Mouse (Mus musculus): ENCODE measurements at regions not wholly inside any gene's neighbourhood (a gene's known extent, or its start where the extent isn't known, plus 50 kb on each side); places are given as distances from the start of the nearest gene placed in this dataset.

DNA sequence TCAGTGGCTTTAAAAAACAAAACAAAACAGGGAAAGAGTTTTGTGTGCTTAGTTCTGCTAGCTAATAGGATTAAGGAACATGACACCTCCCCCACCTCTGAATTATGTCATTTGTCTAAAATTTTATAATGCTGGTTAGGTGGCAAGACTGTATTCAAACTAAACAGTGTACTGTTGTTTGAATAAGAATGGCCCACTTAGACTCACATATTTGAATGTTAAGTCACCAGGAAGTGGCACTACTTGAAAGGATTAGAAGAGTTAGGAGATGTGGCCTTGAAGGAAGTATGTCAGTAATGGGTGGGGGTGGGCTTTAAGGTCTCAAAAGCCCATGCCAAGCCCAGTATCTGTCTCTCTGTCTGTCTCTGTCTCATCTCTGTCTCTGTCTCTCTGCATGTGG lies 326.0 kb upstream of the C9orf72 start:
- TF ChIP-seq E2F4 (IDR thresholded peaks at IDR 0.05; ENCODE audit: insufficient replicate concordance, low read depth, low read length) = no peak
- TF ChIP-seq POLR2A (IDR thresholded peaks at IDR 0.05; ENCODE audit: low read depth, low read length) = no peak
- no peak for TF ChIP-seq MEF2A (IDR thresholded peaks at IDR 0.05; ENCODE audit: borderline replicate concordance, low read depth, low read length)
- no peak for TF ChIP-seq EP300 (IDR thresholded peaks at IDR 0.05; ENCODE audit: low read length)
- no peak for TF ChIP-seq ZC3H11A (IDR thresholded peaks at IDR 0.05; ENCODE audit: low read depth, low read length)
- no peak for TF ChIP-seq ZNF384 (IDR thresholded peaks at IDR 0.05; ENCODE audit: low read depth, low read length)
- TF ChIP-seq MAFK (IDR thresholded peaks at IDR 0.05; ENCODE audit: insufficient replicate concordance, low read length) = no peak
- TF ChIP-seq BHLHE40 (IDR thresholded peaks at IDR 0.05; ENCODE audit: low read depth, low read length) = no peak
- TF ChIP-seq CTCF (conservative IDR thresholded peaks at IDR 0.05 in 1 of 2, IDR thresholded peaks at IDR 0.05 in 1 of 2; ENCODE audit: low read depth in 2 of 2, low read length in 2 of 2) = no peak
- no peak for TF ChIP-seq POLR2AphosphoS2 (IDR thresholded peaks at IDR 0.05; ENCODE audit: low read depth, low read length)
- no peak for TF ChIP-seq UBTF (IDR thresholded peaks at IDR 0.05; ENCODE audit: low read depth, low read length)

Measured in CH12.LX (cell line).